Mouse (Mus musculus) cerebellum, adult 2 months (tissue): ENCODE data around the gene Pank4.

Experiments
- CTCF ChIP-seq: fragments of 200-500 bp; IDR thresholded peaks from 2 replicates; pipeline ENCODE4 v1.5.1; 2011; ENCODE audit warnings: low read depth, mild to moderate bottlenecking, control low read depth, low read length, moderate library complexity, borderline replicate concordance; ENCODE audit not compliant: insufficient read depth
- POLR2A ChIP-seq: fragments of 200-500 bp; IDR thresholded peaks from 2 replicates; pipeline ENCODE4 v1.6.1; 2011; ENCODE audit warnings: low read length, control low read depth, borderline replicate concordance; ENCODE audit not compliant: insufficient read depth

- TF ChIP-seq CTCF: no peak
- no peak for TF ChIP-seq POLR2A
Observed at GRCm38 (mm10) chr4:154962683-154963082, 1.2 kb upstream of the Pank4 start.
